Mouse (Mus musculus): ENCODE measurements around the gene Agpat2. TPM values are rescaled to one million over a fixed set of nuclear protein-coding genes. Genes with fewer than 3 reads are reported as not detected.

Gene Agpat2
- total RNA-seq (2022), result 1 to 10 TPM; 1.1 to 4.9 (median 3.7) TPM

- no peak for DNase-seq (ENCODE audit: low spot score in 2 of 2)
Measured at GRCm38 (mm10) chr2:26603720-26604671, at the start of gene Agpat2. TSS of gene Agpat2 (minus strand) at chr2:26604417.

DNA sequence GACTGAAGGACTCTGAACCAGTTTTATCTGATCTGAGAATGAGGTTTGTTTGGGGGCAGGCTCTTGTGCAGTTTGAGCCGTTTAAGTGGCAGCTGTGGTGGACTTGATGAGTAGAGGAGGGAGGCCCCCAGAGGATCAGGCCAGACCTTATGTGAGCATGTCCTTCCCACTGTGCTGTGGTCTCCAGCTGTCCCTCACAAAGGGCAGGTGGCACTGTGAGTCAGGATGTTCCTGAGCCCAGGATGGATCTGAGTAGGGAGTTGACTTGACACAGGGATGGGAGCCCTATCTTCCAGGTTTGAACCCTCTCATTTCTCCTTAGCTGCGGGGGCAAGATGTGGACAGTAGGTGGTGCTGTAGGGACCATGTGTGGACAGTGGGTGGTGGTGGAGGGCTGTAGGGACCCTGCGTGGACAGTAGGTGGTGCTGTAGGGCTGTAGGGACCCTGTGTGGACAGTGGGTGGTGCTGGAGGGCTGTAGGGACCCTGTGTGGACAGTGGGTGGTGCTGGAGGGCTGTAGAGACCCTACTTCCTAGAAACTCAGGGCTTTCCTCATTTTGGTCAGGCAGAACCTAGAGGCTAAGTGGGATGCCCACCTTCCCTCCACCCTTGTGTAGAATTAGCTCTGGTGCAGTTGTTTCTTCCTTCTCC is 42.6 kb upstream of the Agpat2 start:
- peak; percentile 68 to 77 for DNase-seq (ENCODE audit: low spot score in 2 of 2)

DNA sequence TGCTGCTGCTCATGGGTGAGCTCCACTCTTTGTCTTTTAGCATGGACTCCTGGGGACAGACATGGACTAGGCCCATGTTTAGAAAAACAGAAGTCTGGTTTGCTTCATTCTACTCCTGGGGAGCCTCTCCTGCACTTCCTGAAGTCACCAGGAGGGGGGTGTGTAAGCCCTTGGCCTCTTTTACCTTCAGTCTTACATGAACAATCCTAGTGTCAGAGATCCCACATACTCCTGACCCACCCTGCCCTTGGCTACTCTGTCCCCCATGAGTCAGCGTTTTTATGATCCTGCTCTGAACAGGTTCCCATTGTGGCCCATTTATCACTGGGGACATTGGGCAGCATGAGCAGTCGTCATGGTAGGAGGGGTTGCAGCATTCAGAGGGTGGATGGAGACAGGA is 39.7 kb upstream of the Agpat2 start:
- no peak for DNase-seq (ENCODE audit: low spot score in 2 of 2)

DNA sequence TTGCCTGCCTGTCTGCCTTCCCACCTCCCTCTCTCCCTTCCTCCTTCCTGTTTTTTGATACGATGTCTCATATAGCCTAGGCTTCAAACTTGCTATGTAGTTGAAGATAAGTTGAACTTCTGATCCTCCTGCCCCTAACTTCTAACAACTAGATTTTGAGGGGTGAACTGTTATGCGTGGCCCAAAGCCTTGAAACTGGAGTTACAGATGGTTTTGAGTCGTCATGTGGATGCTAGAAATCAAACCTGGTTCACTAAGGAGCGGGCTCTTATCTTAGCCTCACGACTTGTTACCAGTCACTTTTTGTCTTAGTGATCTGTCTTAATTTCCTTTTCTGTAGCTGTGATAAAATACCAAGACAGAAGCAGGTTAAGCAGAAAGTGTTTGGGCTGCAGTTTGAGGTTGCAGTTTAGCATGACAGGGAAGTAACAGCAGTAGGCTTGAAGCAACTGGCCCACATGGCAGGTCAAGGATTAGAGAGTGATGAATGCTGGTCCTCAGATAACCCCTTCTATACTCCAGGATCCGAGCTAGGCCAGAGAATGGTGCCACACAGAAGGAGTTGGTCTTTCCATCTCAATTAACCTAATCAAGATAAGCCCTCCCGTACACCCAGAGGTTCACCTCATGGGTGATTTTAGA is 36.9 kb upstream of the Agpat2 start:
- no peak for DNase-seq (ENCODE audit: low spot score in 2 of 2)

DNA sequence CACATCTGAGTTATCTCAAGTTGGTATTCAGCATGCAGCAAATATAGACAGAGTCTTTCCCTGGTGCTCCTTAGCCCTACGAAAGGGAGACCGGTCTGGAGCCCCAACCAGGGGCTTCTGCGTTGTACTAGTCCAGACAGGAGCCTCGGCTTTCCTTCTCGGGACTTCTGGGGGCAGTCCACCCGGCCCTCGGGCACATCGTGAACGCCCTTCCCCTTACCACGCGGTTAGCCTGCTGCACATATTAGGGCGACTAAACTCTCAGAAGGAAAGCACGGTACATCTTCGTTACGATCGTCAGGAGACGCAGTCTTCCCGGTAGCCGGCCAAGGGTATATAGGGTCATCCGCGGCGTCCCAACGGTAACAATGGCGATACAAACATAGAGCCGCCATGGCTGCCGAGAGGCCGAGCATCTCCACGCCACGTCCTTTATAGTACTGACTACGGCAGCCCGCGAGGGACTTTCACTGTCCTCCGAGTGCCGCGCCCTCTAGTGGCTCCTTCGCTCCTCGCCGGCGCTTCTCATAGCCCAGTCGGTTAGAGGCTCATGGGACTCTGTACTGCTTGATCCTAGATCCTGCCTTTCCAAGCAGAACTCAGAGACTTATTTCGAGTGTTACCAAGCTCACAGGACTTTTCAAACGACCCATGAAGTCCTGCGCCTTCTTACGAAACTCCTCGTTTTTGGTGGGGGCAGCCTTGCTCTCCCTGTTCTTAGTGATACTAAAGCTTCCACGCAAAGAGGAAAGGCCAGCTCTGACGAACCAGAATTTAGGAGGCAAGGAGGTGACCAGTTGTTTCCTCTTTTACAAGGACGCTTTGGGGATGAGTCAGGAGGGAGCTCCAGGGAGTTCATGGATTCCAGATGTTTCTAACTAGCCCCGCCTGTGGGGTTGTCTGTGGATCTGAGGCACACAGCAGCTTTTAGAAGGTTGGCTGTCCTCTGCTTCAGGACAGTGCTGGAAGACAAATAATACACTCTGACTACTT is 35.9 kb upstream of the Agpat2 start:
- peak; percentile 91 to 98 for DNase-seq (ENCODE audit: low spot score in 2 of 2)

DNA sequence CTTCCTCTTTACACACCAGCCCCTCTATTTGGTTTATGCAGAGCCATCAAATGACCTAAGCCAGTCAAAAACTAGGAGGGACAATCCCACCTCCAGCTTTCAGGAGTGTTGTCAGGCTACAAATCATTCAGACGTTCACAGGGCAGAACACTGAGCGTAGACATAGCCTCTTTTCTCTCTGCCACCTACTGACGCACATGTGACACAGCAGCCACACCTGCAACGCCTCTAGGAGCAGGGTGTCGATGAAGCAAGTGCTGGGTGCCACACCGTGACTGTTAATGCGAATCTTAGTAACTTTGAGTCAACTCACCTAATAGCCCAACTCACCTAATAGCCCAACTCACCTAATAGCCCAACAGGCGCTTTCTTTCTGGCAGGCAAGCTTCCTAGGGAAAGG is 34.9 kb upstream of the Agpat2 start:
- DNase-seq (ENCODE audit: low spot score in 2 of 2), result no peak

DNA sequence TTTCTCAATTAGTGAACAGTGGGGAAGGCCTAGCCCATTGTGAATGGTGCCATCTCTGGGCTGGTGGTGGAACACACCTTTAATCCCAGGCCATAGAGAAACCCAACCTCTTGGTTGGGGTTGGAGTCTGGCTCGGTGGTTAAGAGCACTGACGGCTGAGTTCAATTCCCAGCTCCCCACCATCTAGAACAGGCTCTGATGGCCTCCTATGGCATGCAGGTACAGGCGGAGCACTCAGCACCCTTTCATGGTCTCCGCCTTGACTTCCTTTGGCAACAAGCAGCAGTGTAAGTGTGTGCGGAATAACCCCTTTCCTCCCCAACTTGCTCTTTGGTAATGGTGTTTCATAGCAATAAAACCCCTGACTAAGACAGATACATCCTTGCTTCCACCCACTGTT is 34.4 kb upstream of the Agpat2 start:
- DNase-seq (ENCODE audit: low spot score in 2 of 2), result no peak

- DNase-seq (ENCODE audit: low spot score in 2 of 2), result no peak
Measured at GRCm38 (mm10) chr2:26638039-26638438, 33.8 kb upstream of the Agpat2 start.

GRCm38 (mm10) chr2:26637316-26637932 is 33.2 kb upstream of the Agpat2 start:
- no peak for DNase-seq (ENCODE audit: low spot score in 2 of 2)

- no peak for DNase-seq (ENCODE audit: low spot score in 2 of 2)
Measured at GRCm38 (mm10) chr2:26636325-26636635, 32.1 kb upstream of the Agpat2 start.

- no peak for DNase-seq (ENCODE audit: low spot score in 2 of 2)
Measured at GRCm38 (mm10) chr2:26635489-26636324, 31.5 kb upstream of the Agpat2 start.

DNA sequence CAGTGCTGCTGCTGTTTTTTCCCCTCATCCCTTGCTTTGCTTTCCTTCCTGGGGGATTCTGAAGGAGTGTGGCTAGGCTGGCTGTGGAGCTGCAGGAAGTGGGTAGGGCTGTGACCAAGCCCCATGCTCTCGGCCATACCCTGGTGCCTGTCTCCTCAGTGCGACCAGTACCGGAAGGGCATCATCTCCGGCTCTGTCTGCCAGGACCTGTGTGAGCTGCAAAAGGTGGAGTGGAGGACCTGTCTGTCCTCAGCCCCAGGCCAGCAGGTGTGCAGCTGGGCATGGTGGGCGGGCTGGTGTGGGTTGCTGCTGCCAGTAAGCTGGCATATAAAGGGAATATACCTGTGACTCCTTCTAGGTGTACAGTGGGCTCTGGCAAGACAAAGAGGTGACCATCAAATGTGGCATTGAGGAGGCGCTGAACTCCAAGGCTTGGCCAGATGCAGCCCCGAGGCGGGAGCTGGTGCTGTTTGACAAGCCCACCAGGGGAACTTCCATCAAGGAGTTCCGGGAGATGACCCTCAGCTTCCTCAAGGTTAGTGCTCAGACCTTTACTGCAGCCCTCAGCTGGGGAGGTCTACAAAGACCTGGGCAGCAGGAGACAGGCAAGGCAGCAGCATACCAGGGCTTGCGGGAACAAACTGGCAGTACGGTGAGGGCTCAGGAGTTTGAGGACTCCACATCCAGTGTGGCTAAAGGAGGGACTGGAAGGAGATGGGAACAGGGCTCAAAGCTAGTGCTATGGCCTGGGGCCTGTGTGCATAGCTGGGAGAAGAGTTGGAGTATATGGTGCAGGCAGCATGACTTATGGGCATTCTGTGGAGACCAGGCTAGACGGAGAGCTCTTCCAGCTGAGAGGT is 30.6 kb upstream of the Agpat2 start:
- DNase-seq (ENCODE audit: low spot score in 2 of 2), result no peak

GRCm38 (mm10) chr2:26633953-26634530 is 29.8 kb upstream of the Agpat2 start:
- DNase-seq (ENCODE audit: low spot score in 2 of 2), result no peak

- no peak for DNase-seq (ENCODE audit: low spot score in 2 of 2)
Measured at GRCm38 (mm10) chr2:26632541-26633395, 28.6 kb upstream of the Agpat2 start.

DNA sequence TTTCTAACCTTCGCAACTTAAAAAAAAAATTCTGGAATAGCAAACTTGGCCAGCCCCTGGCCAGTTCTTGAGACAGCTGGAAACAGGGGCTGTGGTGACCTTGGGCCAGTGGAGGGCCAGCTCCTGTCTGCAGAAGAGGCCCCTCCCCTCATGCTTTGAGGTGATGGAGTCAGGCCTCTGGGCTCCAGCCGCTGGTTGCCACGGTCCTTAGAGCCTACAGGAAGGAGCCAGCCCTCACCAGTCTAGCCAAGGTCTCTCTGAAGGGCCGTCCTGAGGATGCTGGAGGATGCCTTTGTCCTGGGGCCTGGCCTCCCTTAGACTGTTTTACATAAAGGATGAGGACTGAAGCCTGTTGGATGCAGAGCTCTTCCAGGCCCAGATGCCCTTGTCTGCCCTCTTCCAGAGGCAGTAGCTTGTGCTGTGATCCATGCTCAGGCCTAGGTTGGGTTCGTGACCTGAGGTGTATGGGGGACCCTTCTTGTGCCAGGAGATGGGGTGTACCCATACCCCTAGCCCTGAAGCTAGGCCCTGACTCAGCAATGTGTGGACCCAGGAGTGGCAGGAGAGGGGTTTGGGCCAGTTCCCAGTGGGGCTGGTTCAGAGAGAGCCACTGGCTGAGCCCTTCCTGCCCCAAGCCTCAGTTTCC is 24.7 kb upstream of the Agpat2 start:
- no peak for DNase-seq (ENCODE audit: low spot score in 2 of 2)

DNA sequence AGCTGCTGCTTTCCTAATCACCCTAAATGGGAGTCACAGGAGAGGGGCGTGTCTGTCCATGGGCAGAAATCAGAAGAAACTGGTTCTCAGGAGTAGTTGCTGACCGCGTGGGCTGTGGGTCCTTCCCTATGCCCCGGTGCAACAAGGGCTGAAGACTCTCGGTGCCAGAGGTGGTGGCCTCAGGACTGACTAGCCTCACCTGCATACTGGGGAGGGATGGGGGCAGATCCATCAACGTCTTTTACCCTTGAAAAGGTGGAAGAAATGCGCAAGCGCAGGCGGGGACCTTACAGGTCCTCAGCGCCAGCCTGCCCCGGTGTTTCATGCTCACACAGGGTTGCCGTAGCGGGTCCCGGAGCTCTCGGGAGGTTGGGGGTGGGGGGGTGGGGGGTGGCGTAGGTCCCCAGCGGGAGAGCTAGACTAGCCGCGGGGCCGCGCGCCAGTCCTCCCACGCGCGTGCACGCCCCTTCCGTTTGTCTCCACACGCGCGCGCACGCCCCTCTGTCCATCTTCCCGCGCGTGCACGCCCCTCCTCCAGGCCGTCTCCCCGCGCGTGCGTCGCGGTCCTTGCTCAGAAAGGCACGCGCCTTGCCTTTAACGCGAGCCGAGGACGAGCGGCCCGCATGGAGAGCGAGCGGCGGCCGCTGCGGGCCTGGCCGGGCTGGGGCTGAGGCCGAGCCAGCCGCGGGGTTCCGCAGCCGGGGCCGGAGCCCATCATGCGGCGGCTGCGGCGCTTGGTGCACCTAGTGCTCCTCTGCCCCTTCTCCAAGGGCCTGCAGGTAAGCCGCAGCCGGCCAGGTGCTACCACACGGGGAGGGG is 23.9 kb upstream of the Agpat2 start, which contains the start of gene Fam69b:
TSS of gene Fam69b (plus strand) at position 537 of the 819 bp plus-strand sequence.
- peak; percentile 62 to 84 for DNase-seq (ENCODE audit: low spot score in 2 of 2)

Measured in layer of hippocampus, adult 8-10 months (tissue).